ENCODE assay signal across 8 mouse cellular contexts in genomic region chr13:103333153-103333552, GRCm38 (mm10). TPM values are rescaled to one million over a fixed set of nuclear protein-coding genes. Genes with fewer than 3 reads are reported as not detected.
A peak's percentile ranks its signal among the peaks of the same experiment; 100 is the strongest.
DNase-seq lines count a peak whose midpoint lies in the region; ATAC-seq and TF ChIP-seq lines count a peak whose summit lies in the region.

No protein-coding gene starts in this region.

- H3K9me3 ChIP-seq in heart, embryonic 12.5 days (replicated peaks): no peaks in the 10 kb centered on the region
- H3K9me3 ChIP-seq in heart, postnatal 0 days (replicated peaks; ENCODE audit: control insufficient read depth, low read length): no peaks in the 10 kb centered on the region
- H3K9me3 ChIP-seq in midbrain, embryonic 12.5 days: no peaks in the 10 kb centered on the region

- ATAC-seq in heart, embryonic 12.5 days (ENCODE audit: insufficient number of reproducible peaks, low FRiP score): no peak
- no peak for ATAC-seq in heart, postnatal 0 days (ENCODE audit: insufficient read depth, low read depth)
- ATAC-seq in midbrain, embryonic 12.5 days (ENCODE audit: low FRiP score, low read depth): 0 out of 2 replicates have a peak, but pooled peaks have one; percentile 1

- H3K27me3 ChIP-seq in heart, embryonic 12.5 days (replicated peaks): peaks cover 28% of the 10 kb centered on the region
- peaks cover 50% of the 10 kb centered on the region for H3K27me3 ChIP-seq in heart, postnatal 0 days (ENCODE audit: control insufficient read depth, insufficient read depth, low read length)
- peaks cover 55% of the 10 kb centered on the region for H3K27me3 ChIP-seq in midbrain, embryonic 12.5 days

- H3K36me3 ChIP-seq in heart, embryonic 12.5 days: no peaks in the 10 kb centered on the region
- H3K36me3 ChIP-seq in heart, postnatal 0 days (replicated peaks; ENCODE audit: control insufficient read depth, insufficient read depth, low read length): no peaks in the 10 kb centered on the region
- H3K36me3 ChIP-seq in midbrain, embryonic 12.5 days: no peaks in the 10 kb centered on the region

- TF ChIP-seq EP300 in heart, postnatal 0 days (IDR thresholded peaks at IDR 0.05; ENCODE audit: low read depth): no peak

- H3K4me3 ChIP-seq in heart, embryonic 12.5 days: peak overlapping the region; percentile 70
- peak overlapping the region; percentile 38 for H3K4me3 ChIP-seq in cortical plate, adult 2 months (ENCODE audit: insufficient read depth, low read length)
- peak overlapping the region; percentile 60 for H3K4me3 ChIP-seq in heart, postnatal 0 days (ENCODE audit: low read depth, low read length)
- peak overlapping the region; percentile 75 for H3K4me3 ChIP-seq in midbrain, embryonic 12.5 days

- TF ChIP-seq POLR2A in cortical plate, adult 2 months (IDR thresholded peaks at IDR 0.05; ENCODE audit: extremely low read depth, insufficient read depth, low read length): no peak

- H3K27ac ChIP-seq in heart, embryonic 12.5 days (ENCODE audit: poor library complexity, severe bottlenecking): no peak overlapping the region
- H3K27ac ChIP-seq in cortical plate, adult 2 months (ENCODE audit: insufficient read depth, low read length): no peak overlapping the region
- no peak overlapping the region for H3K27ac ChIP-seq in heart, postnatal 0 days (ENCODE audit: low read depth)
- H3K27ac ChIP-seq in midbrain, embryonic 12.5 days (replicated peaks): no peak overlapping the region

- H3K4me1 ChIP-seq in heart, embryonic 12.5 days (replicated peaks): peaks cover 23% of the 10 kb centered on the region
- no peaks in the 10 kb centered on the region for H3K4me1 ChIP-seq in cortical plate, adult 2 months (ENCODE audit: control insufficient read depth, insufficient read depth, low read length)
- H3K4me1 ChIP-seq in heart, postnatal 0 days (ENCODE audit: control insufficient read depth, insufficient read depth): peaks cover 7% of the 10 kb centered on the region
- peaks cover 19% of the 10 kb centered on the region for H3K4me1 ChIP-seq in midbrain, embryonic 12.5 days

- 2% methylated on average over 17 of the region's 17 CpGs for WGBS in heart, embryonic 12.5 days
- 2% methylated on average over 17 of the region's 17 CpGs for WGBS in heart, postnatal 0 days
- WGBS in midbrain, embryonic 12.5 days: 2% methylated on average over 17 of the region's 17 CpGs

- no peak for TF ChIP-seq CTCF in cortical plate, adult 2 months (IDR thresholded peaks at IDR 0.05; ENCODE audit: extremely low read depth, insufficient read depth, low read length)
- TF ChIP-seq CTCF in heart, postnatal 0 days (IDR thresholded peaks at IDR 0.05; ENCODE audit: low read depth): no peak

- intact Hi-C loops in heart, postnatal 36 days (cut with DNase I): loop anchor here (2.0 to 5.0 kb wide), 2 partner anchors 121 to 160 kb away; no protein-coding TSS in a partner anchor

- DNase-seq in heart, postnatal 36 days: no peak
- DNase-seq in heart, postnatal 0 days (ENCODE audit: low spot score): no peak
- no peak for DNase-seq in right cerebral cortex, postnatal 25 days
- no peak for DNase-seq in layer of hippocampus, postnatal 36 days
- no peak for DNase-seq in adrenal gland, adult 2 months

- 0 out of 2 replicates have a peak overlapping the region, but pooled peaks have one; percentile 78 for H3K9ac ChIP-seq in heart, embryonic 12.5 days
- H3K9ac ChIP-seq in heart, postnatal 0 days (replicated peaks; ENCODE audit: low read depth, low read length): peak overlapping the region; percentile 63
- H3K9ac ChIP-seq in midbrain, embryonic 12.5 days (replicated peaks): peak overlapping the region; percentile 59; the same call in 1 of the 2 replicates

- H3K4me2 ChIP-seq in heart, embryonic 12.5 days: peak overlapping the region; percentile 98
- peak overlapping the region; percentile 97 for H3K4me2 ChIP-seq in heart, postnatal 0 days (ENCODE audit: low read depth, low read length)
- peak overlapping the region; percentile 96 for H3K4me2 ChIP-seq in midbrain, embryonic 12.5 days (replicated peaks)

RNA-seq across cellular contexts. Expression of gene Mast4, which starts 1.1 kb away (rescaled TPM):
- 52.1 and 55.0 TPM in 2 replicates for polyA plus RNA-seq in heart, embryonic 12.5 days (2016; fragmentation: Nextera tagmentation; extraction: Ambion mirVana)
- 10 to 100 TPM; 26.8 to 29.3 TPM for total RNA-seq in heart, postnatal 36 days (2021)
- polyA plus RNA-seq in cortical plate, adult 2 months (2012; rRNA removed): 19.6 and 20.1 TPM in 2 replicates
- 35.5 and 51.1 TPM in 2 replicates for total RNA-seq in heart, postnatal 0 days (2014; rRNA removed; ENCODE audit: low replicate concordance)
- 23.3 and 26.7 TPM in 2 replicates for polyA plus RNA-seq in heart, postnatal 0 days (2015; fragmentation: Nextera tagmentation; extraction: Ambion mirVana)
- 29.7 and 34.9 TPM in 2 replicates for polyA plus RNA-seq in midbrain, embryonic 12.5 days (2016; fragmentation: Nextera tagmentation; extraction: Ambion mirVana)
- 10 to 100 TPM; 53.3 to 74.6 TPM for total RNA-seq in layer of hippocampus, postnatal 36 days (2021)
- 10 to 100 TPM; 66.8 to 88.8 TPM for total RNA-seq in adrenal gland, adult 2 months (2021)
- 37.1 and 40.6 TPM in 2 replicates for polyA plus RNA-seq in adrenal gland, adult 2 months (2012; rRNA removed)
